Mouse (Mus musculus): ENCODE measurements around the gene Gm20219.
A peak's percentile ranks its signal among the peaks of the same experiment; 100 is the strongest.

Gm20219 gene

DNA sequence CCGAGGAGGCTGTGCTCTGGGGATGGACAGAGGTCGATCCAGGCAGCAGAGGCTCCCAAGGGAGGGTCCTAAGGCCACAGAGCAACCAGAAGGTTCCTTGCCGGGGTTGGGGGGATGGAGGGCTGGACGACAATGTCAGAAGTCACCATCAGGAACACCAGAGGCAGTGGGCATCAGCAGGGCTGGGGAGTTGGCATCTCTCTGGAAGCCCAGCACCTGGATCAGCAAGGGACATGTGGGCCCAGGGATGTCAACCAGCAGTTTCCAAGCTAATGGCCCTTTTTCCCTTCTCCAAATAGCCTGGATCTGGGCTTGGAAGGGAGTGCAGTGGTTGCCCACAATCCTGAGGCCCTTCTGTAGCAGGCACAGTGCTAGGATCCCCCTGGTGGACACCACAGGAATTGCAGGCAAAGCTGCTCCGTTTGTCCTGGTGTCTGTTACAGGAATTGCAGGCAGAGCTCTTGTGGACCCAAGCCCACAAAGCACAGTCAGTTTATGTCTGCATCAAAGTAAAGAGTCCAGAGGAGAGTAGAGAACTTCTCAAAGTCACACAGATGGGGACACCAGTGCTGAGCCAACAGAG lies 1.3 kb downstream of the Gm20219 start:
- DNase-seq: peak; percentile 79 to 82

DNA sequence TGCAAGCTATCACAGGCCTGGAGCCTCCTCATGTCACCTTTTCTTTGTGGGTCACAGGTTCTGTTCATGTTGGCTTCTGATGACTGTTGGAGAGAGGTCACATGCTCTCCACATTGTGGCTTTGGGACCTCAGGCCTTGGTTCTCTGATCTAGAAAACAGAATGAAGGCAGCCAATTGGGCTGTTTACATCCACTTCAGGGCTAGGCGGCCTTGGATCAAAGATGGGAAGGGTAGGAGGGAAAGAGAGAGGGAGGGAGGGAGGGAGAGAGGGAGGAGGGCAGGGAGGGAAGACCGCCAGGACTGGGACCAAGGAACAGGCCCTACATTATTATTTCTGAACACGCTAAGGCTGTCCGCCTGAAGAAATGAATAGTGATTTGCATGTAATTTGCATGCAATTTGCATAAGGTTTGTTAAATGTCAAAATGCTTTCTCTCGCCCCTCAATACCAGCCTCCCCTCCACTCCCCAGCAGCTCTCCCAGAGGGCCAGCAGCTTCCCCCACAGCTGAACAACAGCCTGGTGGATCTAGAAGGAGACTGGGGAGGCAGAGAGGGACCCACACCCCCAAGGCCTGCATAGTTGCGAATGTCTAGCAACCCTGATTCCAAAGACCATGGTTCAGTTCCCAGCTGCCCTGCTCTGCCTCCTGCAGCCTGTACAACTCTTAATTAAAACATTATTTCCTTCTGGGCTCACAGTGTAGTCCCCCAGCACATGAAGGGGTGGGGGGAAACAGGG lies 2.2 kb downstream of the Gm20219 start:
- no peak for DNase-seq

DNA sequence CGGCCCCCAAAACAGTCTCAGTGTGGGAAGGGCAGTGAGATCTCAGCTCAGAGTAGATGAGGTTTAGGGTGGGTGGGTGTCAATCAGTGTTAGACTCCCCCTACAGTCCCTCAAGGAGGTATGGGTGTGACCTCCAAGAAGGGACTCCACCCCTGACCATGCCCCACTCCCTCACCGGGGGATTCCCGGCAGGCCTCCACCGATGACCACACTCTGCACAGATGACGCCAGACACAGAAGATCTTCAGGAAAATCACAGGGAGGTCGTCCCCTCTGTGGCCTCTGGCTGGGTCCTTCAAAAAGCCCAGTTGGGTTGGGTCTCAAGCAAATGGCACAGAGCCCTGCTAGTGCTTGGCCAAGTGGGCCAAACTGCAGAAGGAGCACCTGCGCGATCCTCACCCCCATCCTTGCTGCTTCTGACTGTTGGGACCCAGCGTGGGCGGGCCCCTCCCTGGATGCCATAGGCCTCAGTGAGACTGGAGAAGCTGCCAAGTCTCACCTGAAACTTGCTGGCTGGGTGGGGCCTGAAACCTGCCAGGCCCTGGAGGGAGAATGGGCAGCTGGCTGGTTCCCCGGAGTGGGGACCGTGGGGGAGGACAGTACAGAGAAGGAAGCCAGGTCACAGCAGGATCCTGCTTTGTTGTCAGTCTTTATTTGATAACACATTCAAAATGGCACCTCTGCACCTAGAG lies 3.3 kb downstream of the Gm20219 start:
- DNase-seq: no peak

DNA sequence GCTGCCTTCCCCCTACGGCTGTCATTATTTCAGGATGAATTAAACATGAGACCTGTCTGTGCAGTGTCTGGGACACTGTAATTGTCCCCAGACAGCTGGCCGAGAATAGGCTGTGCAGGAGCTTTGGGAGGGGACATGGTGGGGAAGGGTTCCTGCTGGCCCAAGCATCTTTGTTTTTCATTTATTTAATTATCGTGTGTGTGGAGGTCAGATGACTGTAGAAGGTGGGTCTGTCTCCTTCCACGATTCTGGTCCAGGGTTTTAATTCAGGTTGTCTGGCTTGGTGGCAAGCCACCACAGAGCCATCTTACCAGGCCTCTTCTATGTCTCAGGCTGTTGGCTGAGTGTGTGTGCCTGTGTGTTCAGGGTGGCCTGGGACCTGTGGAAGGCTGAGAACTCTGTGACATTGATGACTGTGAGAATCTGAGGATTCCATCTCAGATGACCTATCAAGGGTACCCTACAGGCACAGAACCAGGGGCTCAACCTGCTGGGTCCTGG lies 5.5 kb downstream of the Gm20219 start:
- peak in 1 of 2 experiments; percentile 3 for DNase-seq

DNA sequence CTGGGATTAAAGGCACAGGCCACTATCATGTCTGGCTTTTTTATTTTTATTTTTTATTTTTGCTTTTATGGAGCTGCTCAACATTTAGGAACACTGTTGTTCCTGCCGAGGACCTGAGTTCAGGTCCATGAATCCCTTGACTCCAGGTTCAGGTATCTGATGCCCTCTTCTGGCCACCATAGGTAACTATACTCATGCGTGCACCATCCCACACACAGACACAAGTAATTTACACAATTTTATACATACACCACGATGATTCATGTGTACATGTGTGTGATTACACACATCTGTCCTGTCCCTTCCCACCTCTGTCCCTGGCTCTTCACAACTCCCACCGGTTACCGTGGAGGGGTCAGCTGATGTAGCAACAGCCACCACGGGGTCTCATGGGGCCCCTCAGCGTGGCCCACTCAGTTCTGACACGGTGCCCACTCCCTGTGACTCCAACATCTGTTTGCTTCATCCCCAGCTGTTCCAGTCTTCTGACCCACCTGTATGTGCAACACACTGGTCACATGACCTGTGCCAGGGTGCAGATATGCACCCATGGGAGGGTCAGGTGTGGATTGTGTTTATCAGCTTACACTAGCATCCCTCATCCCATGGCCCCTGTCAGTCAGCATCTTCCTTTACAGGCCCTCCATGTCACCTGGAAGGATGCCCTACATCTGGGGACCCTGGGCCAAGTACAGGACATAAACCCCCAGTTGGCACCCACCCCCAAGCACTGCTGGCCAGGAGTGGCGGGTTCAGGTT lies 6.2 kb downstream of the Gm20219 start:
- peak in 1 of 2 experiments; percentile 8 for DNase-seq

DNA sequence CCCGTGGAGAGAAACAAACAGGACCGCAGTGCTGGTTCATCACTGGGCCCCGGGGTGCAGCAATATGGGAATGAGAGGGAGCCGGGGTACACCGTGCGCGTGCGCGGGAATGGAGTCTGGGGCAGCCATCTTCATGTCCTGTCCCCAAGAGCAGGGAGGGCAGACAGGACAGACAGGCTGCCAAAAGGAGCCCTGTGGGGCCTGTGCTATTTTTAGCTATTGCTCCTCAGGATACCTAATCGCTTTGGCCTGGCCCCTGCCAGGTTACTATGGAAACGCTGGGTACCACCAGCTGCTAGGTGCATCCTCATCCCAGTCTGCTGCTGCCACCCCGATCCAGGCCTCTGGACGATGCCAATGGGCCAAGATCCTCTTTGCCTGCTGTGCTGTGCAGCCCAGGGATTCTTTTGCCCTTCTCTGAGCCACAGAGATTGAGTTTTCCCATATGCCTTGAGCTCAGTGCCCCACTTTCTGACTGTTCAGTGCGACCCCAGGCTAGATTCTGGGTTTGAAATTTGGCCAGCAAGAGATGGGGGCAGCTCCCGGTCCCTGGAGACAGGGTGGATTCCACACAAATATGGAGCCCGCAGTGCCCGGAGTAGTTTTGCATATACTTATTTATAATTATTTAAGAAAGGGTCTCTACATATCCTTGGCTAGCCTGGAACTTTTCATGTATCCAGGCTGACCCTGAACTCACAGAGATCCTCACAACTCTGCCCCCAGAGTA lies 6.9 kb downstream of the Gm20219 start:
- peak; percentile 80 to 84 for DNase-seq

DNA sequence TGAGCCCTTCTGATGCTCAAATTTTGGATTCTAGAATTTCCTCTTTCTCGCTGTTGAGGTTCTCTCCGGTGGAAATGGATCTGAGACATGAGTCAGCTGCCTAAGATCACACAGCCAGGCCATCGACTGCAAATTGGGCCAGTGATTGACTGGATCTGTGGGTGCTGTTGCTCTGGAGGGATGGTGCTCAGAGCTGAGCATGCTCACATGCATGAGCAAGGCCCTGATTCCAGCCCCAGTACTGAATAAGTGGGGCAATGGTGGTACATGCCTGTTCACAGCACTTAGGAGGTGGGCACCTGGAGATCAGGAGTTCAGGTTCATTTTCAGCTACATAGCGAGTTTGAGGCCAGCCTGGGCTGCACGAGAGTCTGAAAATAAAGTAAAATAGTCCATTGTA lies 7.6 kb downstream of the Gm20219 start:
- DNase-seq: no peak

DNA sequence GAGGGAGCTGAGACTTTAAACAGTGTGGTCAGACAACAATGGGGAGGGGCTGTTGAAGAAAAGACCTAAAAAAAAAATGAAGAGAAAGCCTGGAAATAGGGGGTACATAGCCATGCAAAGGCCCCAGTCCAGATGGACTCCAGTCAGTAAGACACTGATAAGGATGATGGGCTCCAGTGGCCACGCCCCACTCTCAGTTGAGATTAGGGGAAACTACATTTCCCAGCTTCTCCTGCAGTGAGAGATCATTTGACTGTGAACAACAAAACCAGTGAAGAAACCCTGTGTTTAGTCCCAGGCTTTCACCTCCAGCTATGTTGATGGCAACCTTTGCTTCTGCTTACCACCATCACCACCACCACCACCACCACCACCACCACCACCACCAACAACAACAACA lies 8.2 kb downstream of the Gm20219 start:
- DNase-seq: no peak

DNA sequence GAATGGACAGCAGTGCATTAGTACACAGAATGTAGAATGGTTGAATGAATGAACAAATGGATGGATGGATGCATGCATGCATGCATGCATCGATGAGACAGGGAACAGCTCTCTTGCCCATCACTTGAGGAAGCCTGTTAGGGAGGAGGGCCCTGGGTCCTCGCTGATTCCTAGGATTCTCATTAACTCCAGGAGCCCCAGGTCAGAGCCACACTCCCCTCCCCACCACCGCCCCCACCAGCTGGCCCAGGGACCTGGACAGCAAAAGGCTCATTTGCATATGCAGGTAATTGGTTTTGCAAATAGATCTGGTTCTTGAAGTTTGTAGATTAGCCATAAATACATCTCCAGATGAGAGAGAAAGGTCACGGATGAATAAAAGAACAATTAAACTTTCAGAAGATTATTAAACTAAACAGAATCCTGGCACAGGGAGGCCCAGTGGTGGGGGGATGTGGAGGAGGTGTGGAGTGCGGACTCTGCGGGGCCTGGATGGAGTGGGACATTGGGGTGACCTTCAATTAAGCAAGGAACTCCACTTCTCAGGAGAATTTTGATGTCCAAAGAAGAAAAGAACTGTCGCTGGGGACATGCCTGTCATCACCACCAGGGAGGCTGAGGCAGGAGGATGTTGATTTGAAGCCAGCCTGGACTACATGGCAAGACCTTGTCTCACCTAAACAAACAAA lies 9.3 kb downstream of the Gm20219 start:
- DNase-seq: no peak

DNA sequence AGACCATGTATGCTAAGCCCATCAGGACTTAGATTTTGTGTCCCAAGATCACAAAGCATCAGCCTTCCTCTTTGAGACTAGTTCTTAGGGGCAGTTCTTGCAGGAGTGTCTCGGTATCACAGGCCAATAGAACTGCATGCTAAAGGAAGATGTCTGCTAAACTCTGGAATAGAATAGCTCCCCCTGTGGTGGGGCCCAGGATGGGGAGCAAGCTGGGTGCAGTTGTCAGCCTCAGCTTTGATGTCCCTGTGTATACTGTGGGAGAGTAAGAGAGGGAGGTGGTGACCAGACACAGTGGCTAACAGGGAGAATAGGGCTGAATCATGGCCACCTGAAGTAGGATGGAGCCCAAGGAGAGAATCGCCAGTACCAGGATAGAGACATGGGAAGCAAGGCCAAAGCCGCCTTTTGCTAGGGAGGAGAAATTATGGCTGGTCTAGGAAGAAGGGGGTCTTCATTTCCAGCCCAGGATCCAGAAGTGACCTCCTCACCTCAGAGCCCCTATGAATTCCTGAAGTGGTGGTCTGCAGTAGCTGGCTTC lies 10.4 kb downstream of the Gm20219 start:
- no peak for DNase-seq

DNA sequence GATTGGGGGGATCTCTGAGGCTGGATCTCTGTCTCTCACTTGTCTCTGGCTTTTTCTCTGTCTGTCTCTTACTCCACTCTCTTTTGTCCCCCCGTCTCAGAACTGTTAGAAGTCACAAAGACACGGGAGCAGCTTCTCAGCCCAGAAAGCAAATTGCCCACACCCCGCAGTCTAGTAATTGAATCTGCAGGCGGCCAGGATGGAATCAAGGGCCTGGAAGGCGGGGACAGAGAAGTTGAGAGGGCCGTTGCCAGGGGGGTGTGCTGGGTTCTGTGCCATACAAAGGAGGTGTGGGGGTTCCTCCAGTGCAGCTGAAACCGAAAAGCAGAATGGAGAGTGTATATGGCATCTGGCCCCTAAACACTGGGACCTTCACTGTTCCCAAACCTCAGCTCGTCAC lies 11.5 kb downstream of the Gm20219 start:
- DNase-seq: no peak

DNA sequence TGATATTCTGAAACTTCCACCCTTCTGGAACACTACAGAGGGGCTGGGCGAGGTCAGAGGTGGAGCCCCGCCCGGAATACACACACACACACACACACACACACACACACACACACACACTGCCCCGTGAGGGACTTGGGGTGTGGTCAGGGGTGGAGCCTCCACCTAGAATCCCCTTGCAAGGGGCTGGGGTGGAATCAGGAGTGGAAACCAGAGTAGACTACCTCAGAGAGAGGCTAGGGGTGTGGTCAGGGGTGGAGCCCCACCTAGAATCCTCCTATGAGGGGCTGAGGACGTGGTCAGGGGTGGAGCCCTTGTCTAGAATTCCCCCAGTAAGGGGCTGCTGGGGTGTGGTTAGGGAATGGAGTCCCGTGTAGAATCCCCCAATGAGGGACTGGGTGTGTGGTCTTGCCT lies 13.6 kb downstream of the Gm20219 start:
- DNase-seq: no peak

DNA sequence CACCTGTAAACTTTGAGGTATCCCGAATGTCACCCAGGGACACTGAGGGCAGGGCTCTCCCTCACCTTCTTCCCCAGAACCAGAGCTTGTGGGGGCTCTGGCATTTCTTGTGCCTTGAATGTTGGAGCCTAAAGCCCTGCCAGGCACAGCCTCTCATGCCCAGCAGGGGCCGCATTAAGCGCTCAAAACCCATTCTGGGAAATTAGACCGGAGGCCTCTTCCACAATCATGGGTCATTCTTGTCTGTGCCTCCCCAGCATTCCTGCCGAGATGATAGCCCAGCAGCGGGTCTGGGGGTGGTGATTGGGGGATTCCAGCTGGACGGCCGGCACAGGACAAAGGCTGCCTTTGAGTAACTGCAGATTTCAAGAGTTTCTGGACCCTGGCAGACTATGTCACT lies 16.3 kb downstream of the Gm20219 start:
- DNase-seq: peak in 1 of 2 experiments; percentile 38

DNA sequence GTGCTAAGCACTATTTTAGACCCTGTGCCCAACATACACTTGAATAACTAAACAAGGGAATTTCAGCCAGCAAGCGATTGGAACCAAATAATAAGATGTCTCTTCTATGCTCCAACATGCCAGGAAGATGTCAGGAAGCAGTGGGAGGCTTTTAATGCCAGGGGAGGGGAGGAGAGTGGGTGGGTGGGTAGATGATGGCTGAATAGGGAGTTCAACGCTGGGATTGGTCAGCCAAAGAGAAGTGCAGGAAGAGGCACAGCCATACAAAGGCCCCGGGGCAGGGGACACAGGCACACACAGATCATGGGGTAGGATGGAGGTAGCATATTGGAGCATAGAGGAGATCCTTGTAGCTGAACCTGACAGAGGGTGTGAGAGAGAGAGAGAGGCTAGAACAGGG lies 17.3 kb downstream of the Gm20219 start:
- DNase-seq: no peak

DNA sequence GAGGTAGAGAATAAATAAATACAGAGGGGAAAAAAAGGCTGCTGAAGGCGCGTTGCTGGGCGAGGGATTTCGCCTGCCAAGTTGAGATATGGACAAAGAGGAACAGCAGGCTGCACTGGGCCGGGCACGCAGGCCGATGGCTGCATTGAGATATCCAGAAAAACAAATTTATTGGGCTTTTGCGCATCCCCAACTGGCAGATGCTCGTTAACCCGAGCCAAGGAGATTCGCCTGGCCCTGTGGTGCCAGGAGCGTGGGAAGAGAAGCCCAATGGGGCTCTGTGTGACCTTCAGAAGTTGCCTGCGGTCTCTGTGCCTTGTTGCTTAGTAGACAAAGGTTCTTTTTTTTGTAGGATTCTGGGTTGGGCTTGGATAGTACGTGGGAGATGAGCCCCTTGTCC lies 18.0 kb downstream of the Gm20219 start:
- no peak for DNase-seq

DNA sequence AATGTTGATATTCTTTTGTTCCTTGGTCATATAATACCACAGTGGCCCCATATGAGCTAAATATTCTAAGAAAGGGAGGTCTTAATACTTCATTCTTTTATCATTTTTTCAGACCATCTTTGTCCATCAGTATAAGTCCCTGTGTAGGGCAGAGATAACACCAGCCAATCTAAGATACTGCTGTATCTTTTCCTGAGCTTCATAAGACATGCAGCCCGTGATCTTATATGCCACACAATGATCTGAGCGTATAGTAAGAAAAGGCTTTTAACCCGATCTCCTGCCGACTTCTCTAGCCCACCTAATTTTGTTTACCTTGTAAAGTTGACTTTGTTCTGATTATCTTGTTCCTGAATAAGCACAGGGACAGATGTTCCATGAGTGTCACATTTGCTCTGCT lies 29.2 kb downstream of the Gm20219 start:
- DNase-seq: no peak

DNA sequence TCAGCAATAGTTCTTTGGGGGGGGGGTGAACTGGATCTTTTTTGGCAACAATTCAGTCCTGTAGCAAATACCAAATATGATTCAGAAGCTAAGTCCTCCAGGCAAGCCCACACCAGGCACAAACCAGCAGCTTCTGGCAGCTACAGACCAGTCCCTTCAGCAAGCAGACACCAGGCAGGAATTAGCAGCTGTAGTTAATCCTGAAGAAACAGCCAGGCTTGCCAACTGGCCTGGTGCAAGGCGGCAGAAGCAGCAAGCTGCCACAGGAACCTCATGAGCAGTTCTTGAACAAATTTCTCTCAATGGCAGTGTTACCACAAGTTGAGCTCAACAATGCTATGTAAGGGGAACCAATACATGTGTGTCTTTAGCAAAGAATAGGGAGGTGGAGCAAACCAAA lies 31.4 kb downstream of the Gm20219 start:
- DNase-seq: no peak

DNA sequence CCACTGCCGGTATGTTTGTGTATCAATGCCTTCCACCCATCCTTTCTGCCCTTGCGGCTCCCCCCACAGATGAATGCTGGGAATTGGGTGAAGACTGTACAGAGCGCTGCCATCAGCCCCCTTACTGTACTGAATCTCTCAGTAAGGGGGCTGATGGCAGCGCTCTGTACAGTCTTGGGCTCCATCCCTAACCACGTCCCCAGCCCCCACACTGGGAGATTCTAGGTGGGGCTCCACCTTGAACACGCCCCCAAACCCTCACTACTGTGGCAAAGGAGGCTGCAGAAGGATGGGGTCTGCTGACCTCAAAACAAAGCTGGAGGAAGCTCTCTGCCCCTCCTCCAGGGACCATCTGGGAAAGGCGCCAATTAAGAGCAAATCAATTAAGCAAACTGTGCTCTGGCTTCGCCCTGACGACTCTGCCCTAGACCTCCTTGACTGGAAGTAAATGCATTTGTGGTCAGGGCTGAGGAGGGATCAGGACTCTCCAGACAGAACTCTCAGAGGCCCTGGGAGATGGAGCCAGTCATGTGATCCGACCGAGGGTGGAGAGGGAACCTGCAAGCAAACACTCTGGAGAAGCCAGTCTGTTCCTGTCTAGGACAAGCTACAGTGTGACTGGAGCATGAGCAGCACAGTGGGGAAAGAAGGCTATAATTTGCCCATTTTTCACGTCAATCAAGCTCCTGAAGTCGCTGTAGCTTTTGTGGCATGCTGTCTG lies 38.3 kb downstream of the Gm20219 start:
- no peak for DNase-seq

DNA sequence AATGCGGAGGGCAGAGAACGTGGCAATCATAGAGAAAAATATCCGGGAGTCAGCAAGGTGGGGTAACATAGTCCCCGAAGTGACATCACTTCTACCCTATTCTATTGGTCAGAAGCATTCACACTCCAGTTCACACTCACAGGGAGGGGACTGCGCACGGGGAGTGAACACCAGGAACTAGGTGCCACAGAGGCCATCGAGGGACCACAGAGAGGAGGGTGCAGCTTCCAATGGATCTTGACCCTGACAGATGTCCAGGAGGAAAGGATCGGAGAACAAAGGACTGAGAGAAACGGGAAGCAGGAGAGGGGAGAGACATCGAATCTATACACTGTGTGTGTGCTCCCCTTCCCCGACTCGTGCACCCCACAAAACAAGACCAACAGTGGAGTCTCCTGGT lies 39.3 kb downstream of the Gm20219 start:
- no peak for DNase-seq

DNA sequence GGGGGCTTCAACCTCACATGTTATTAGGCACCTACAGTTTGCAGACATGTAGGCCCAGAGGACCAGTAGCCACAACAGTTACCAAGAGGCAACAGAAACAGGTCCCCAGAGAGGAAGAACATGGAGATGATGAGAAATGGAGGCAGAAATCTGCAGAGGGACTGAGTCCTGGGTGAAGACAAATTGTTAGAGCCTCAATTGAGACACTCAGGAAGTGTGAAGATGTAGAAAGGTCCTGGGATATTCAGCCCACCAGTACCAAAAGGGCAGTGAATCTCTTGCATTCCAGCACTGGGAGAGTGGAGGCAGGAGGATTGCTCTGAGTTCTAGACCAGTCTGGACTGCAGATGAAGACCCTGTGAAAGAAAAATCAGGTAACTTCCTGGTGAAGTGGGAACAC lies 39.9 kb downstream of the Gm20219 start:
- DNase-seq: no peak

DNA sequence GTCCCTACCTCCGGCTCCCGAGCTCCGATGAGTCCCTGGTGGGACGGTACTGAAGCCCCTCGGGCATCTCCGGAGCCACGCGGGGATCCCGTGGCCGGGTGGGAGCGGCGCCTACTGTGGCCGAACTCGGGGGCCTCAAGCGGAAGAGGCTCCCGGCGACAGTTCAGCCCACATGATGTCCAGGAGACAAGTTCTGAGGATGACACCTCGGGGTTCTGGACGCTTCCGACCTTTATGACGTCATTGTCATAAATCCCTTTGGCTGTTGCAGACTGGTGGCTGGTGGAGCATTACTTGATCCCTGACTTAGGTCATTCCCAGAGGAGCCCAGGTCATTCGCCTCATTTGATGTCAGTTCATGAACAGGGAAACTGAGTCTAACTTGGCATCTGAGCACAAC lies 41.9 kb downstream of the Gm20219 start, which contains the start of gene Znrf4:
Gene Znrf4, minus strand, starts transcription at position 122 of the 400 bp plus-strand sequence.
- DNase-seq: no peak
